Mouse (Mus musculus) mature B cell (primary cell): ENCODE data around the gene Rrp1b.

ENCODE experiments used
- in situ Hi-C: fragments of 300-500 bp; cut with MboI; formaldehyde crosslinking; loops from 2 replicates; pipeline ENCODE4 v1.14.3; 2019

Rrp1b gene

DNA sequence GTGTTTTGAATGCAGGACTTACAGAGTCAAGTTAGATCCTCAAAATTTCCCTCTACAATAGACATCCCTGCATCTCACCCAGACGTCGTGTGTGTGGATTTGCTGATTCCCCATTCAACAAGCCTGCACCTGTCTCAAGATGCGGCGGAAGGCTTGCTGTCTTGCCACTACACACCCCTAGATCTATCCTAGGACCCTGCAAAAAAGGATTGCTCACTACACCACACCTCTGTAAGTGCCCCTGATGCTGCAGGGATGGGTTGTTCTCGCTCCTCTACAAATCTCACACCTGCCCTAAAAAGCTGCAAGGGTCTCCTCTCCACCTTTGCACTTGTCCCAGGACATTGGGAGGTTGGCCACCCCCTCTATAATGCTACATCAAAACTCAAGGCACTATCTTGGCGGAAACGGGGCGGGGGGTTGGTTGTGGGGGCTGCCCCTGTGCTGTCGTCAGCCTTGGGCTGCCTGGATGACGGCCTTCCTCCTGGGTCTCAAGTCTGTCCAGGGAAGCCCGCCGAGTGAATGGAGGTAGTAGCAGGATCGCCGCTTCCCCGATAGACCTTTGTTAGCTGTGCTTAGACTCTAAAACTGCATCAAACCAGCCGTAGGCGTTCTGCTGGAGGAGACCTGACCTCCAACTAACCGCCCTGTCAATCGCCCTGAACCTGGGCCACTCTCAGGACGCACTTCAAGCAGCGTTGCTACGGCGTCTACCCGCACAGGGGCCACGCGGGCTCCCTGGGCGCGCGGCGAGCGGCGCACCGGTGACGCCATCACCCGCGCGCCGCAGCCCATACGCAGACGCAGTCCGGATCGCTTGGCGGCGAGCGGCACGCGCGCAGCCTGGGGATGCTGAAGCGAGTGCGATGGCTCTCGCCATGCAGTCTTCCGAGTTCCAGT is at the start of gene Rrp1b, which contains the start of gene Hsf2bp:
Gene Rrp1b, plus strand, starts transcription at position 492 of the 900 bp plus-strand sequence.
Gene Hsf2bp, minus strand, starts transcription at position 741 of the 900 bp plus-strand sequence.
- in situ Hi-C loops = no loop called here

- in situ Hi-C loops = no loop called here
Measured at GRCm38 (mm10) chr17:31986915-31987314, 49.0 kb upstream of the Rrp1b start.

GRCm38 (mm10) chr17:31989035-31989434 is 46.9 kb upstream of the Rrp1b start:
- in situ Hi-C loops = no loop called here

GRCm38 (mm10) chr17:31992004-31992403 is 43.9 kb upstream of the Rrp1b start:
- in situ Hi-C loops = no loop called here

DNA sequence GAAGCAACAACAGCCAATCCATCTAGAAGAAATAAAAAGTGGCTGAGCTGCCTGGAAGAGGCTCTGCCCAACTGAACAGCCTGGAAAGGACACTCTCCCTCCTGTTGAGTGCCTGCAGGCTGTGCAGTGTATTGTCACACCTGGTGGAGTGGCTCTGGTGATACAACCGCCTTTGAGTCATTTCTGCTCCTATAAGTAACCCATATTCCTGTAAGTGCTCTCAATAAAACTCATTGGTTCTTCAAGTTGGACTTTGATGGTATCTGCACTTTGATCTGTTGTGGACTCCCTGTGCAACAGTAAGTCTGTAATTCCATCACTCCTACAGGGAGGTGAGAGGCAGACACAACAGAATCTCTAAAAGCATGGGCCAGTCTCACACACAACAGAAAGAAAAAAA is 42.5 kb upstream of the Rrp1b start:
- in situ Hi-C loops = no loop called here

DNA sequence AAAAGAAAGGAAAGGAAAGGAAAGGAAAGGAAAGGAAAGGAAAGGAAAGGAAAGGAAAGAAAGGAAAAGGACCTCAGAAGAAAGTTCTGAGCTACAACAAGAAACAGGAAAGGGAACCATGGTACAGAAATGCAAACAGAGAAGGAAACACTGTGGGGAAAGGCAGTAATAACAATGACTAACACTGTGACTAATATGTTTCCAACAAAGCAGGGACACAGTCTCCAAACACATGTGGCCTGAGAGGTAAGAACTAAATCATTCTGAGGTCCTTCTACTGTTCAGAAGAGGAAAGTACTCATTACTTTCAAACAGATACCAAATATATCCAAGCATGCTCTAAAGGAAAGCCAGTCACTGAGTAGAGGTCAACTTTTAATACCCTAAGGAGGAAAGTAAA is 41.8 kb upstream of the Rrp1b start:
- in situ Hi-C loops = no loop called here

DNA sequence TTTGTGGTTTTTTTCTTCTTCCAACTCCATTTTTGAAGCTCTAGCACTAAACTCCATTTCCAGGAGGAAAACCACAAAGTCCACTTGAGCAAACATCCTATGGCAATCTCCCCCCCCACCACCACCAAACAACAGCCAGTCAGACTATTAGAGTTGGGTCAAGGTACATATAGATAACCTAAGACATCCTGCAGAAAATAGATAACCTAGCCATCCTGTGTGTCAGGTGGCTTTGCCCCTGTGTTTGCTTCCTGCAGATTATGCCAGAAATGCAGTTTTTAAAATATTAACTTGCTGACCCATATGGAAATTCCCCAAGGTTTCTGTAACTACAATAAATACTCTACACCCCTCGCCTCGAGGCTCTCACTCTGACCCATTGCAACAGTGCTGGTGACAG is 40.1 kb upstream of the Rrp1b start:
- in situ Hi-C loops = no loop called here

DNA sequence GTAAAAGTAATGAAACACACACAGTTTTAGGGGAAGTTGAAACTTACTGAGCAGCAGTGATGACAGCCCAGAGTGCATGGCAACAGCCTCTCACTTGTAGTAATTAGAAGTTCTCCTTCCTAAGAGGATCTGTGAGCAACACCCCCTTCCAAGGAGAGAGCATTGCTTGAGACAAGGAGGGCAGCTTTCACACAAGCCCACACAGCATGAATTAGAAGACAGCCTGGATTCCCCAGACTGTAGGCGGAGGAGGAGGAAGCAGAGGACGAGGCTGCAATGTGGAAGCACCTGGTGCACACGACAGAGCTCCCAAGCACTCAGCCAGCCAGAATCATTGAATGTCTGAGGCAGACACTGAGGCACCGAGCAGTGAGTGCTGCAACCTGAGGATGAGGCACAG is 39.6 kb upstream of the Rrp1b start:
- in situ Hi-C loops = no loop called here

- in situ Hi-C loops = no loop called here
Measured at GRCm38 (mm10) chr17:31998351-31998750, 37.5 kb upstream of the Rrp1b start.

DNA sequence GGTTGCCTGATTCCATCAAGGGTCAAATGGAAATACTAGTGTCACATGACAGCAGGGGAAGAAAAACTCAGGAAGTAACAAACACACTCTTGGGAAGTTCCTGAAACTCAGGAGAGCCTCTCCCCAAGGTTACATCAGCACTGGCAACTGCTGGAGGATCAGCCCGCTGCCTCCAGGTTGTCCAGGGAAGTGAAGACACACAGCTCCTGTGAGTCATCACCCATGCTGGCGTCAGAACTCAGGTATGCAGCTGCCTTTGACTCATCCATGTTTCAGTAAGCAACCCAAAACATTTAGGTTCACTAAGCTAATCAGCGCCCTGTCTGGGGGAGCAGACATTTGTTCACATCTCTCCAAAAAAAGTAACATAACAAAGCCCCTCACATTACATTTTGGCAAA is 32.6 kb upstream of the Rrp1b start:
- in situ Hi-C loops = no loop called here

DNA sequence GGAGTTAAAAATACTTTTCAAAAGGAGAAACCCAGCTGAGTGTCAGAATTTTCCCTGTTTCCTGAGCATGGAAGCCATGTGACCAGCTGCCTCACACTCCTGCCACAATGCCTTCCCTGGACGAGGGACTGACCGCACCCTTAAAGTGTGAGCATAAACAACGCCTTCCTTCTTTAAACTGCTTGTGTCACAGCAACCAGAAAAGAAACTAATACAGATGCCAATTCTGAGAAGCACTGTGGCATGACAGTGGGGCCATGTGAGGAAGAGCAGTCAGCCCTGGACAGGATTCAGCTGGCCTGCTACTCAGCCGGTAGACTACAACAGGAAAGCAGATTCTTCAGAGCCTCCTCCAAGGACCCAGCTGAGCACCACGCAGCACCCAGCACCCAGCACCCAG is 29.1 kb upstream of the Rrp1b start:
- in situ Hi-C loops = no loop called here

DNA sequence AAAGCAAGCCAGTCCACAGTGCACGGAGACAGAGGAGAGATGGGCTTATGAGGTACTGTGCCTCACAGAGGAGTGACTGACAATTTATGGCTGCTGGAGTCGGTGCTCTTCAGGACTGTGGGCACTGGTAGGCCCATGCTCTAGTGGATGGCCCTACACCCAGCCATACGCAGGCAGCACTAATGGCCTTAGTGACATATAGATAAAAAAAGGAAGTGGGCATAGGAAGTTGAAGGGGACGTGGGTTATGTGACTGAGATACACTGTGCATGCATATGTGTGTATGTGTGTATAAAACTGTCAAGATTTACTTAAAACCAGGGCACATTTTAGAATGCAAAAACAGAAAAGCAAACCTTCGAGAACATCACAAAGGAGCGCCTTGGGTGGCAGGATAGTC is 24.2 kb upstream of the Rrp1b start:
- in situ Hi-C loops = no loop called here

DNA sequence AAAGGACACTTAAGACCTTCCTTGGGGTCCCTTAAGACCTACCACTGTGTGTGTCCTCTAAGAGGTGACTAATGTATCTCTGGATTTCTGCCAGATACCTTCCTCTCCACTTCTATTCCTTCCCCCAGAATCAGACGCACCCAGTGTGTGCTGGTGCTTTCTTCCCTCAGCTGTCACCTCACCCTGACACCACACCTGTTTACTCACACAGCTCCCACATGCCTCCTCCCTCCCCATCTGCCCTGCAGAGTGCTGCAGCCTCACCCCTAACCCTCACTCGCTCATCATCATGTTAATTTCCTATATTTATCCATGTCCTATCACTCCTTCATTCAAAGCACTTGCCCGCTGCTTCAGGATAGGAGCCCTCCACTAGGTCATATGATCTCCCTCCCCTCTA is 23.6 kb upstream of the Rrp1b start:
- in situ Hi-C loops = no loop called here

- in situ Hi-C loops = no loop called here
Measured at GRCm38 (mm10) chr17:32013659-32014058, 22.2 kb upstream of the Rrp1b start.

GRCm38 (mm10) chr17:32016481-32016880 is 19.4 kb upstream of the Rrp1b start:
- in situ Hi-C loops = no loop called here

DNA sequence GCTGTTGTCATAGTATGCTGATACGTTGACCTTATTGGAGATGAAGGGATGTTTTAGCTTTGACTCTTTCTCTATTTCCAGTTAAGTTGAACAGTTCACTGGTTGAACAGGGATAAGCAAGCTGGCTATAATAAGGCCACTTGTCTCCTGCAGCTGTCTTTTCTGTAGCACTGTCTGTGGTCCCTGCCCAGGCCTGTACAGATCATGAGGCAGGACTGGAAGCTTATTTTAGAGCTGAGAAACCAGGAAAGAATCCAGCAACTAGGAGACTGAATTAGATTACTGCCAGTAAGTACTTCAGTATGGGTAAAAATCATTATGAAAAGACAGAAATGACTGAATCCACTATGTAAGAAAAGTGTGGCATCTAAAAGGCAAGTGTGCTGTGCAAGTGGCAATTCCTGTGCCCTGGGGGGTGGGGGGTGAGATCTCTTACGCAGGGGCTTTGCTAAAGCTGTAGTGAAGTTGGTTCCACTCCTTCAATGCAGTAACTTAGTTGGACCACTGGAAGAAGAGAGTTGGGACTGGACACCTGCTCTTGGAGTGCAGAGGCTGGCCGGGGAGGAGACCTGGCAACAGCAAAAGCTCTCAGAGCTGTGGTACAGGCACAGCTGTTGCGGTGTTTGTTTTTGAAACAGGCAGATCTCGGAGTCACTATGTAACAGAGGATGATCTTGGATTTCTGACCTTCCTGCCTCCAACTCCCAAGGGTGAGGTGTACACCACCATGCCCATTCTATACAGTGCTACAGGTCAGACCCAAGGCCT is 17.6 kb upstream of the Rrp1b start:
- in situ Hi-C loops = no loop called here

DNA sequence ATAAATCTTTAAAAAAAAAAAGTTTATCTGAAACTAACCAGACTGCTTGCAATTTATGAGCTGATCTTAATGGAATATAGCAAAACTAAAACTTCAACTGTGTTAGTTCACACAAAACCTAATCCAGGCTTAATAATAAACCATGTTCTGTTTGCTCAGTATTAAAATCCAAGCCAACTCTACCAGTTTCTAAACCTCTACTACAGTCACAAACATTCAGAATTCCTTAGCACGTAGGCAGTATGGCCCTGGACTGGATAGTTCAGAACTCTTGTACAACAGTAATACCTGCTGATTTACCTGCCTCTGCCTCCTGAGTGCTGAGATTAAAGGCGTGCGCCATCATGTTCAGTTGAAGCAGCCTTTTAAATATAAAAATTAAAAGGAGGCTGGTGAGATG is 13.9 kb upstream of the Rrp1b start:
- in situ Hi-C loops = loop anchor here (10.0 kb wide), 1 partner anchor 147 kb away; no protein-coding TSS in a partner anchor

- in situ Hi-C loops = loop anchor here (10.0 kb wide), 1 partner anchor 148 kb away; no protein-coding TSS in a partner anchor
Measured at GRCm38 (mm10) chr17:32022551-32022950, 13.3 kb upstream of the Rrp1b start.

- in situ Hi-C loops = loop anchor here (10.0 kb wide), 1 partner anchor 148 kb away; no protein-coding TSS in a partner anchor
Measured at GRCm38 (mm10) chr17:32023088-32023487, 12.8 kb upstream of the Rrp1b start.

DNA sequence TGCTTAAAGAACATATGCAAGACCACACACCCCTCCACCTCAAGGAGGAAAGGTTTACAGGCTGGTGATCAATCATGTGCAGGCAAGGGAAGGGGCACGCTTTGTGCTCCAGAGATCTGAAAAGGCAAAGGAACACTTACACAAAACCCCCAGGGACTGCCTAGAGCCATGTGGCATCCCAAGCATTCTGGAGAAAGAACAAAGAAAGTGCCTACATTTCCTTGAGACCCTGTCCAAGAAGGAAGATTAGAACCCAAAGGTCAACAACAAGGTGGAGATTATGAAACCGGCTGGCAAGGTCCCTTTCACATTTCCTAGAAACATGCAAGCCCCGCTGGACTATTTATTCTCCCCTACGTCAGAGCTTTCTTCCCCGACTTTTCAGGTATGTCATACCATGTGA is 11.2 kb upstream of the Rrp1b start:
- in situ Hi-C loops = loop anchor here (5.0 to 10.0 kb wide), 2 partner anchors 150 to 337 kb away; no protein-coding TSS in a partner anchor

- in situ Hi-C loops = loop anchor here (5.0 to 10.0 kb wide), 2 partner anchors 151 to 338 kb away; no protein-coding TSS in a partner anchor
Measured at GRCm38 (mm10) chr17:32025386-32025785, 10.5 kb upstream of the Rrp1b start.

DNA sequence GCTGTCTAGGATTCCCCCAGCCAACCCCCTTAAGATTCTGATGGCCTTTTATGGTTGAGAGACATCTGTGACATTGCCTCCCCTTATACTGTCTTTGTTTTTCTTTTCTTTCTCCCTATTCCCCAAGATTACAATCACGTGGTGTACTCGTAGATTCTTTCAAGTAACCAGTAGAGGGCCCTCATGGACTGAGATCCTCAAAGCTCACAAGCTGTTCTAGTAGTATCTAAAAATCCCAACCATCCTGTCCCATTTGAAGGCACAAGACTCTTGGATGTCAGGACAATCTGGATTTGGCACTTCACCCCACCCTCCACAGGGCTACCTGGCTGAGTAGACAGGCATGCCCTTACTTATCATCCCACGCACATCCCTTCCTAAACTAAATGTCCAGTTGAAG is 8.2 kb upstream of the Rrp1b start:
- in situ Hi-C loops = loop anchor here (5.0 to 10.0 kb wide), 2 partner anchors 153 to 340 kb away; no protein-coding TSS in a partner anchor
